Mouse (Mus musculus) small intestine, adult 2 months (tissue): ENCODE results near the gene Mmp9. TPM values are rescaled to one million over a fixed set of nuclear protein-coding genes. Genes with fewer than 3 reads are reported as not detected.
A peak's percentile ranks its signal among the peaks of the same experiment; 100 is the strongest.

Experiments
- H3K27ac ChIP-seq: fragments of 200-500 bp; 2 replicates; pipeline ENCODE4 v1.5.1; 2012; ENCODE audit warnings: low read depth, low read length, control low read depth, inconsistent platforms; ENCODE audit not compliant: insufficient read depth
- H3K27me3 ChIP-seq: fragments of 200-500 bp; 2 replicates; pipeline ENCODE4 v1.6.1; 2012; ENCODE audit warnings: mild to moderate bottlenecking, moderate library complexity, low read length, inconsistent platforms; ENCODE audit not compliant: control insufficient read depth, insufficient read depth
- H3K36me3 ChIP-seq: fragments of 200-500 bp; 2 replicates; pipeline ENCODE4 v1.6.1; 2012; ENCODE audit warnings: mild to moderate bottlenecking, low read length, control low read depth, inconsistent platforms; ENCODE audit not compliant: control insufficient read depth, insufficient read depth
- H3K4me1 ChIP-seq: fragments of 200-500 bp; 2 replicates; pipeline ENCODE4 v1.6.1; 2012; ENCODE audit warnings: low read length, inconsistent platforms, mixed read lengths; ENCODE audit not compliant: control insufficient read depth, insufficient read depth, insufficient read length
- H3K4me3 ChIP-seq: fragments of 200-500 bp; 2 replicates; pipeline ENCODE4 v1.5.1; 2012; ENCODE audit warnings: low read depth, mild to moderate bottlenecking, control low read depth, inconsistent platforms, low read length, moderate library complexity
- CTCF ChIP-seq: fragments of 200-500 bp; IDR thresholded peaks from 2 replicates; pipeline ENCODE4 v1.5.1; 2012; ENCODE audit warnings: low read depth, mild to moderate bottlenecking, control low read depth, inconsistent platforms, low read length, moderate library complexity, mixed read lengths; ENCODE audit not compliant: insufficient replicate concordance, insufficient read length; ENCODE audit errors: extremely low read depth
- POLR2A ChIP-seq: fragments of 200-500 bp; IDR thresholded peaks from 2 replicates; pipeline ENCODE4 v1.6.1; 2012; ENCODE audit warnings: low read depth, mild to moderate bottlenecking, control low read depth, inconsistent platforms, low read length, moderate library complexity
- WGBS: fragments of 180-500 bp; shearing (Covaris S2); methylation state at CpG from one replicate; pipeline ENCODE4 v1.1.7; 2018; 5-methylcytosine and 5-hydroxymethylcytosine counted together
- polyA plus RNA-seq: library from polyadenylated mRNA; depleted of rRNA; stranded (reverse); fragments of >200 nt; gene quantifications from 2 replicates; pipeline ENCODE4 v1.2.3, GENCODE M21; 2012

Mmp9 gene
- polyA plus RNA-seq, 1 experiment: 12.1 TPM

- WGBS: 65% methylated on average over 3 of the region's 3 CpGs
- no peaks in the 10 kb centered on the region for H3K36me3 ChIP-seq
- no peak overlapping the region for H3K27ac ChIP-seq
- no peaks in the 10 kb centered on the region for H3K27me3 ChIP-seq
- TF ChIP-seq CTCF (no peak), POLR2A (no peak)
- no peaks in the 10 kb centered on the region for H3K4me1 ChIP-seq
- H3K4me3 ChIP-seq: no peak overlapping the region
These were observed 50.5 kb downstream of the Mmp9 start for GRCm38 (mm10) chr2:164991111-164991510.

GRCm38 (mm10) chr2:164991808-164992207 is 51.2 kb downstream of the Mmp9 start:
- no peak overlapping the region for H3K4me3 ChIP-seq
- no peak overlapping the region for H3K27ac ChIP-seq
- WGBS: 12% methylated on average over 10 of the region's 10 CpGs
- H3K27me3 ChIP-seq: no peaks in the 10 kb centered on the region
- H3K36me3 ChIP-seq: no peaks in the 10 kb centered on the region
- TF ChIP-seq POLR2A: no peak
- TF ChIP-seq CTCF: no peak
- H3K4me1 ChIP-seq: no peaks in the 10 kb centered on the region

DNA sequence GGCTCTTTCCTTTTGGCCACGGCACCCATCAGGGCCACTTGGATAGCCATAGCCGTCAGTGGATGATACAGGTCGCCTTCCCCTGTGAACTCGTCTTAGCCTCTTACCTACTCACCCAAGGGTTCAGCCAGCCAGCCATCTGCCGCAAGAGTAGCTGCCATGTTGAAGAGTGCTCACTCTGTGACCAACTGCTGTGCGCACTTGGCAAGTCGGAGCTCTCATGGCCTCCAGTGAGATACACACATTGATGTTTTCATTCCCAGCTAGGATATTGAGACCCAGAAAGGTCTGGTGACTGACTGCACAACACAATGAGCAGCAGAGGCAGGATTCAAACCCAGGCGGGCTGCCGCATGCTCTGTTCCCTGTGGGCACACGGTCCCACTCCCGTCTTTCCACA is 53.6 kb downstream of the Mmp9 start:
- Histone ChIP-seq H3K4me3 (no peak overlapping the region), H3K36me3 (no peaks in the 10 kb centered on the region), H3K27me3 (0 out of 2 replicates have a peak, but pooled peaks cover 7% of the 10 kb centered on the region), H3K4me1 (peaks cover 6% of the 10 kb centered on the region), H3K27ac (no peak overlapping the region)
- 91% methylated on average over 11 of the region's 11 CpGs for WGBS
- no peak for TF ChIP-seq POLR2A
- no peak for TF ChIP-seq CTCF

- no peak overlapping the region for H3K4me3 ChIP-seq
- 53% methylated on average over 21 of the region's 21 CpGs for WGBS
- H3K27me3 ChIP-seq: 0 out of 2 replicates have a peak, but pooled peaks cover 7% of the 10 kb centered on the region
- H3K4me1 ChIP-seq: peaks cover 6% of the 10 kb centered on the region
- no peak for TF ChIP-seq CTCF
- TF ChIP-seq POLR2A: no peak
- no peak overlapping the region for H3K27ac ChIP-seq
- 0 out of 2 replicates have a peak, but pooled peaks cover 2% of the 10 kb centered on the region for H3K36me3 ChIP-seq
These were observed 54.3 kb downstream of the Mmp9 start for GRCm38 (mm10) chr2:164994659-164995428.

DNA sequence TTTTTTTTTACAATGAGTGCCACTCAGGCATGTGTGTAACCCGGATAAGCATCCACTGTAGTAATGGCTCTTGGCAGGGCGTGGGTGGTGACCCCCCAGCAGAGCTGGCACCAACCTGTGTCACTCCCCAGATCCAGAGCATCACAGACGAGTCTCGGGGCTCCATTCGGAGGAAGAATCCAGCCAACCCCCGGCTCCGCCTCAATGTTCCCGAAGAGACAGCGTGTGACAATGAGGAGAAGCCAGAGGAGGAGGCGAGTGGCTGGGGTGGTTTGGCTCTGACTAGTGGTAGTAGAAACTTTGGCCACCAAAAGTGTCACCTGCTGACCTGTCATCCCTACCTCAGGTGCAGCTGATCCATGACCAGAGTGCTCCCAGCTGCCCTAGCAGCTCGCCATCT is 55.4 kb downstream of the Mmp9 start:
- 0 out of 2 replicates have a peak, but pooled peaks cover 7% of the 10 kb centered on the region for H3K27me3 ChIP-seq
- no peak overlapping the region for H3K4me3 ChIP-seq
- TF ChIP-seq CTCF (no peak), POLR2A (no peak)
- no peak overlapping the region for H3K27ac ChIP-seq
- H3K36me3 ChIP-seq: peaks cover 9% of the 10 kb centered on the region
- peaks cover 6% of the 10 kb centered on the region for H3K4me1 ChIP-seq
- WGBS: 67% methylated on average over 11 of the region's 11 CpGs

DNA sequence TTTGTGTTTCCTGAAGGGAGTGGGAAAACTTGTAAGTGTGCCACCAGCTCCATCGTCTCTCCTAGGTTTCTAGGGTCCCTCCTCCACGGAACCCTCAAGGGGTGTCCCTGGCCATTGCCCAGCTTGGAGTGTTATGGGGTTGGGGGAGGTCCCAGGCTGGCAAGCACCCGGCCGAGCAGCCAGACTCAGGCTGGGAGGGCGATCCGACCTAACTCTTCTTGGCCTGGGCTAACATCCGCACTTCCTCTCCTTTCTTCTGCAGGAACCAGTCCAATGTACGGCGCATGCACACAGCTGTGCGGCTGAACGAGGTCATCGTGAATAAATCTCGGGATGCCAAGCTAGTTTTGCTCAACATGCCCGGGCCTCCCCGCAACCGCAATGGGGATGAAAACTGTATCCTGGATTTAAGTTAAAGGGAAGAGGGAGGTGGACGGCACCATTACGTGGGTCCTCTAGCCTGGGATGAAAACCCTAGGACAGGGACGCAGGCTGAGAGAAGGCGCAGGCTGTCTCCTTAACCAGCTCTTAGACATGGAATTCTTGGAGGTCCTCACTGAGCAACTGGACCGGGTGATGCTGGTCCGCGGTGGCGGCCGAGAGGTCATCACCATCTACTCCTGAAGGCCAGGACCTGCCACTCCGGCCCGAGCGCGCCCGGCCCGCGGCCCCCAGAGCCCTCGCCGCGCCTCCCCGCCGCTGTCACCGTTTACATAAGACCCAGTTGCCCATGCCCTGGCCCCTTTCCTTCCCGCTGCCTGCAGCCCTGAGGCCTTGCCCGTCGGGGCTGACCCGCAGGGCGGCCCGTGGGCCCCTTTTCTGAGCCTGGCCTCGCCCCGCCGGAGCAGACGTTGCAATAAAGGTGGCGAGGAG is 56.5 kb downstream of the Mmp9 start:
- H3K36me3 ChIP-seq: peaks cover 20% of the 10 kb centered on the region
- H3K4me3 ChIP-seq: peak overlapping the region; percentile 44; the same call in 1 of the 2 replicates
- no peak overlapping the region for H3K27ac ChIP-seq
- H3K4me1 ChIP-seq: peaks cover 6% of the 10 kb centered on the region
- WGBS: 13% methylated on average over 49 of the region's 49 CpGs
- 0 out of 2 replicates have a peak, but pooled peaks cover 7% of the 10 kb centered on the region for H3K27me3 ChIP-seq
- TF ChIP-seq CTCF (no peak), POLR2A (no peak)
